Mouse (Mus musculus) forebrain, embryonic 14.5 days (tissue): ENCODE results near the gene Msrb3. TPM values are rescaled to one million over a fixed set of nuclear protein-coding genes. Genes with fewer than 3 reads are reported as not detected.

Source experiments
- ATAC-seq: fragments of 200-750 bp; cut with Nextera tagmentation; 2 replicates; pipeline ENCODE4 v1.8.0; 2017; ENCODE audit warnings: mild to moderate bottlenecking, moderate library complexity
- DNase-seq: peaks from one replicate; pipeline ENCODE4 v3.0.0-alpha.2; 2015; ENCODE audit warnings: low spot score
- H3K27ac ChIP-seq: fragments of 300-500 bp; sonication (generic); 2 replicates; pipeline ENCODE4 v1.5.1; 2014; ENCODE audit warnings: low read depth, mild to moderate bottlenecking, control low read depth, low read length, moderate library complexity
- H3K27me3 ChIP-seq: fragments of 300-500 bp; sonication (generic); replicated peaks from 2 replicates; pipeline ENCODE4 v1.6.1; 2014; ENCODE audit warnings: low read length, control low read depth, mixed read lengths; ENCODE audit not compliant: control insufficient read depth, insufficient read depth
- H3K36me3 ChIP-seq: fragments of 300-500 bp; sonication (generic); 2 replicates; pipeline ENCODE4 v1.6.1; 2014; ENCODE audit warnings: low read length, control low read depth; ENCODE audit not compliant: control insufficient read depth, insufficient read depth
- H3K4me1 ChIP-seq: fragments of 300-500 bp; sonication (generic); 2 replicates; pipeline ENCODE4 v1.6.1; 2014; ENCODE audit warnings: antibody characterized with exemption, low read length, control low read depth; ENCODE audit not compliant: control insufficient read depth, insufficient read depth
- H3K4me2 ChIP-seq: fragments of 300-500 bp; sonication (generic); 2 replicates; pipeline ENCODE4 v1.6.1; 2014; ENCODE audit warnings: mild to moderate bottlenecking, control low read depth, low read length
- H3K4me3 ChIP-seq: fragments of 300-500 bp; sonication (generic); 2 replicates; pipeline ENCODE4 v1.5.1; 2014; ENCODE audit warnings: low read depth, low read length, control low read depth
- H3K9ac ChIP-seq: fragments of 300-500 bp; sonication (generic); 2 replicates; pipeline ENCODE4 v1.6.1; 2014; ENCODE audit warnings: mild to moderate bottlenecking, low read length, control low read depth, moderate library complexity
- H3K9me3 ChIP-seq: fragments of 300-500 bp; sonication (generic); replicated peaks from 2 replicates; pipeline ENCODE4 v1.6.1; 2016; ENCODE audit warnings: low read length, control low read depth, mixed read lengths; ENCODE audit not compliant: control insufficient read depth
- WGBS: fragments of 180-500 bp; shearing (Covaris S2); extraction: QIAGEN DNeasy Blood & Tissue Kit; methylation state at CpG from one replicate; pipeline ENCODE4 v1.1.7; 2014; 5-methylcytosine and 5-hydroxymethylcytosine counted together
- polyA plus RNA-seq: library from polyadenylated mRNA; unstranded; fragments of >200 nt; fragmentation: Nextera tagmentation; extraction: Ambion mirVana; gene quantifications from 2 replicates; pipeline ENCODE4 v1.2.1, GENCODE M21; 2014

Msrb3 gene
- polyA plus RNA-seq, 1 experiment from 2014 or later = 1.4 TPM

- no peak overlapping the region for H3K4me2 ChIP-seq
- 81% methylated on average over 6 of the region's 6 CpGs for WGBS
These were observed 99.4 kb downstream of the Msrb3 start for GRCm38 (mm10) chr10:120799479-120799878.

GRCm38 (mm10) chr10:120796749-120797148, 102.2 kb downstream of the Msrb3 start:
- peaks cover 9% of the 10 kb centered on the region for H3K4me1 ChIP-seq
- no peaks in the 10 kb centered on the region for H3K27me3 ChIP-seq
- no peak overlapping the region for H3K4me3 ChIP-seq
- H3K9ac ChIP-seq = no peak overlapping the region
- H3K4me2 ChIP-seq = no peak overlapping the region
- WGBS = 88% methylated on average over 4 of the region's 4 CpGs
- no peaks in the 10 kb centered on the region for H3K36me3 ChIP-seq
- no peaks in the 10 kb centered on the region for H3K9me3 ChIP-seq
- DNase-seq (no peak), ATAC-seq (no peak)
- H3K27ac ChIP-seq = no peak overlapping the region

More at GRCm38 (mm10) chr10:120799479-120799878, 99.4 kb downstream of the Msrb3 start:
- Histone ChIP-seq H3K27ac (no peak overlapping the region), H3K27me3 (no peaks in the 10 kb centered on the region), H3K9me3 (no peaks in the 10 kb centered on the region), H3K9ac (no peak overlapping the region), H3K36me3 (no peaks in the 10 kb centered on the region), H3K4me1 (peaks cover 4% of the 10 kb centered on the region; the same call in 1 of the 2 replicates), H3K4me3 (no peak overlapping the region)
- ATAC-seq (no peak), DNase-seq (no peak)

GRCm38 (mm10) chr10:120794391-120794817, 104.5 kb downstream of the Msrb3 start:
- Histone ChIP-seq H3K36me3 (no peaks in the 10 kb centered on the region), H3K4me1 (peaks cover 5% of the 10 kb centered on the region), H3K27me3 (no peaks in the 10 kb centered on the region), H3K9ac (no peak overlapping the region), H3K9me3 (no peaks in the 10 kb centered on the region), H3K4me2 (peak overlapping the region; percentile 37), H3K4me3 (no peak overlapping the region), H3K27ac (no peak overlapping the region)
- ATAC-seq = no peak
- WGBS = 29% methylated on average over 13 of the region's 13 CpGs
- DNase-seq = peak; percentile 44

- no peak for ATAC-seq
- Histone ChIP-seq H3K36me3 (no peaks in the 10 kb centered on the region), H3K4me2 (no peak overlapping the region), H3K4me1 (peaks cover 7% of the 10 kb centered on the region), H3K9me3 (no peaks in the 10 kb centered on the region), H3K4me3 (no peak overlapping the region), H3K27me3 (no peaks in the 10 kb centered on the region), H3K9ac (no peak overlapping the region), H3K27ac (no peak overlapping the region)
- 80% methylated on average over 11 of the region's 11 CpGs for WGBS
- DNase-seq = no peak
These were observed 106.6 kb downstream of the Msrb3 start for GRCm38 (mm10) chr10:120792191-120792765.

GRCm38 (mm10) chr10:120791438-120791837, 107.5 kb downstream of the Msrb3 start:
- no peaks in the 10 kb centered on the region for H3K36me3 ChIP-seq
- DNase-seq (no peak), ATAC-seq (no peak)
- H3K27ac ChIP-seq = no peak overlapping the region
- H3K4me3 ChIP-seq = no peak overlapping the region
- H3K4me2 ChIP-seq = no peak overlapping the region
- no peaks in the 10 kb centered on the region for H3K27me3 ChIP-seq
- H3K4me1 ChIP-seq = peaks cover 11% of the 10 kb centered on the region
- no peak overlapping the region for H3K9ac ChIP-seq
- 76% methylated on average over 11 of the region's 11 CpGs for WGBS
- no peaks in the 10 kb centered on the region for H3K9me3 ChIP-seq

GRCm38 (mm10) chr10:120787202-120787601, 111.7 kb downstream of the Msrb3 start:
- DNase-seq (peak; percentile 21), ATAC-seq (no peak)
- no peaks in the 10 kb centered on the region for H3K9me3 ChIP-seq
- H3K36me3 ChIP-seq = no peaks in the 10 kb centered on the region
- H3K27ac ChIP-seq = no peak overlapping the region
- no peak overlapping the region for H3K9ac ChIP-seq
- H3K4me2 ChIP-seq = no peak overlapping the region
- 47% methylated on average over 10 of the region's 10 CpGs for WGBS
- H3K4me3 ChIP-seq = no peak overlapping the region
- no peaks in the 10 kb centered on the region for H3K27me3 ChIP-seq
- peaks cover 6% of the 10 kb centered on the region; the same call in 1 of the 2 replicates for H3K4me1 ChIP-seq

GRCm38 (mm10) chr10:120784516-120784915, 114.4 kb downstream of the Msrb3 start:
- Histone ChIP-seq H3K9ac (no peak overlapping the region), H3K4me2 (no peak overlapping the region), H3K27ac (no peak overlapping the region), H3K9me3 (no peaks in the 10 kb centered on the region), H3K4me3 (no peak overlapping the region), H3K36me3 (no peaks in the 10 kb centered on the region), H3K27me3 (no peaks in the 10 kb centered on the region), H3K4me1 (peaks cover 6% of the 10 kb centered on the region; the same call in 1 of the 2 replicates)
- ATAC-seq (no peak), DNase-seq (no peak)
- WGBS = 77% methylated on average over 5 of the region's 5 CpGs

GRCm38 (mm10) chr10:120783393-120783792, 115.5 kb downstream of the Msrb3 start:
- WGBS = 76% methylated on average over 9 of the region's 9 CpGs
- ATAC-seq = no peak
- H3K27ac ChIP-seq = no peak overlapping the region

GRCm38 (mm10) chr10:120777499-120777898, 121.4 kb downstream of the Msrb3 start:
- no peak overlapping the region for H3K4me3 ChIP-seq
- no peak overlapping the region for H3K9ac ChIP-seq
- no peak overlapping the region for H3K27ac ChIP-seq
- WGBS = 96% methylated on average over 3 of the region's 3 CpGs
- no peaks in the 10 kb centered on the region for H3K27me3 ChIP-seq
- 0 out of 2 replicates have a peak, but pooled peaks cover 2% of the 10 kb centered on the region for H3K9me3 ChIP-seq
- no peak for DNase-seq
- H3K36me3 ChIP-seq = no peaks in the 10 kb centered on the region
- ATAC-seq = no peak
- H3K4me2 ChIP-seq = no peak overlapping the region
- H3K4me1 ChIP-seq = no peaks in the 10 kb centered on the region

More at GRCm38 (mm10) chr10:120783393-120783792, 115.5 kb downstream of the Msrb3 start:
- Histone ChIP-seq H3K27me3 (no peaks in the 10 kb centered on the region), H3K4me2 (no peak overlapping the region), H3K9me3 (no peaks in the 10 kb centered on the region), H3K9ac (no peak overlapping the region), H3K4me1 (peaks cover 6% of the 10 kb centered on the region; the same call in 1 of the 2 replicates), H3K36me3 (no peaks in the 10 kb centered on the region), H3K4me3 (no peak overlapping the region)
- DNase-seq = no peak
